Mouse (Mus musculus): ENCODE results near the gene Mtss1l. TPM values are rescaled to one million over a fixed set of nuclear protein-coding genes. Genes with fewer than 3 reads are reported as not detected.

Gene Mtss1l
- polyA plus RNA-seq, 1 experiment from 2014 or later, result 9.2 TPM

DNA sequence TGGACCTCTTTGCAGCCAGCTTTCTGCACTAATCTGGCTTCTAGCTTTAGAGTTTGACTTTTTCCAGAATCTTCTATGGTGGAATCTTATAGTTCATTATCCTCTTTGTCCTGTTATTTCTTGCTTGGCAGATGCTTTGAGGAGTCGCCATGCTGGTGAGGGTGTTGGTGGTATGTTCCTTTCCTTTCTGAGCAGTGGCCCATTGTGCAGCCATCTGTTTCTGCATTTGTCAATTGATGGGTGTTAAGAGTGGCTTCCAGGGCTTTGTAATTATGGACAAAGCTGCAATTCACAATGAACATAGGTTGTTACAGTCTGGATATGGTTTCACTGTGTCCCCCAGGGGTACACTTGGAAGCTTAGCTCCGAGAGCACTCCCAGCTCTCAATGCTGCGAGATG is 43.4 kb downstream of the Mtss1l start:
- Histone ChIP-seq H3K4me2 (no peak overlapping the region), H3K27me3 (ENCODE audit: control insufficient read depth, insufficient read depth, low read length) (no peaks in the 10 kb centered on the region), H3K4me3 (ENCODE audit: low read depth, low read length) (no peak overlapping the region), H3K27ac (ENCODE audit: low read depth, low read length) (no peak overlapping the region), H3K36me3 (ENCODE audit: control insufficient read depth, insufficient read depth, low read length) (no peaks in the 10 kb centered on the region), H3K9me3 (replicated peaks; ENCODE audit: control insufficient read depth, low read length) (no peaks in the 10 kb centered on the region), H3K9ac (ENCODE audit: low read depth, low read length) (no peak overlapping the region), H3K4me1 (ENCODE audit: control insufficient read depth, insufficient read depth, low read length) (no peaks in the 10 kb centered on the region)
- 73% methylated on average over 3 of the region's 3 CpGs for WGBS (ENCODE audit: insufficient replicate concordance)
- ATAC-seq (replicated peaks; ENCODE audit: insufficient number of reproducible peaks, low FRiP score, low TSS enrichment), result no peak

DNA sequence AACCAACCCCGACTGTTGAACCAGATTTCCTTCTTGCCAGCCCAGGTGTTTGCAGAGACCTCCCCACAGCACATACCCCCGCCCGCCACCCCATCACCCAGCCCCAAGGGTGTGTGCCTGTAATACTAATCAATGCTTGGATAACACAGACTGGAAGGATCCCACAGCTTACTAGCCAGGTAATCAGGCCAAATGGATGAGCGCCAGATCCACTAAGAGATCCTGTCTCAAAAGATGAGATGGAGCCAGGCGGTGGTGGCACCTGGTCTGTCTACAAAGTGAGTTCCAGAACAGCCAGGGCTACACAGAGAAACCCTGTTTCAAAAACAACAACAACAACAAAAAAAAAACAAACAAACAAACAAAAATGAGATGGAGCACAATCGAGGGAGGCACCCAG is 46.0 kb downstream of the Mtss1l start:
- no peaks in the 10 kb centered on the region for H3K4me1 ChIP-seq (ENCODE audit: control insufficient read depth, insufficient read depth, low read length)
- 79% methylated on average over 6 of the region's 6 CpGs for WGBS (ENCODE audit: insufficient replicate concordance)

DNA sequence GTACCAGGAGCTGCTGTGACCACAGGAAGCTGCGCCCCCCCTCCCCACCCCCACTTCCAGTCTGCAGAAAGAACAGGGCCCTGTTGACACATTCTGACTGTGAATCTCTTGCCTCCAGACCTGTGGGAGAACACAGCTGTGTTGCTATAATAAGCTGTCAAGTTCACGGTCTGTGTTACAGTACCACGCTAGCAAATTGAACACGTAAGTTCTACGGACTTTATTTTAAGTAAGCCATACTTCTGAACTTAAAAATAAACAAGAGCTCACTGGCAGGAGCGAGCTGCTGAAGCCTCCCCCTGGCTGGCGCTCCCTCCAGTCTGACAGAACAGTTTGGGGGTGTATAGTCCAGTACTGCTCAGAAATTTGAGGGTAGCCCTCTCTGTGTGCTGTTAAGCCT is 51.2 kb downstream of the Mtss1l start:
- Histone ChIP-seq H3K4me2 (no peak overlapping the region), H3K9ac (ENCODE audit: low read depth, low read length) (no peak overlapping the region), H3K27ac (ENCODE audit: low read depth, low read length) (no peak overlapping the region), H3K9me3 (replicated peaks; ENCODE audit: control insufficient read depth, low read length) (no peaks in the 10 kb centered on the region), H3K4me1 (ENCODE audit: control insufficient read depth, insufficient read depth, low read length) (no peaks in the 10 kb centered on the region), H3K4me3 (ENCODE audit: low read depth, low read length) (no peak overlapping the region), H3K36me3 (ENCODE audit: control insufficient read depth, insufficient read depth, low read length) (no peaks in the 10 kb centered on the region), H3K27me3 (ENCODE audit: control insufficient read depth, insufficient read depth, low read length) (no peaks in the 10 kb centered on the region)
- 67% methylated on average over 7 of the region's 7 CpGs for WGBS (ENCODE audit: insufficient replicate concordance)
- no peak for ATAC-seq (replicated peaks; ENCODE audit: insufficient number of reproducible peaks, low FRiP score, low TSS enrichment)

More for the DNA sequence above, 46.0 kb downstream of the Mtss1l start:
- H3K27ac ChIP-seq (ENCODE audit: low read depth, low read length), result no peak overlapping the region
- no peak overlapping the region for H3K4me3 ChIP-seq (ENCODE audit: low read depth, low read length)
- ATAC-seq (replicated peaks; ENCODE audit: insufficient number of reproducible peaks, low FRiP score, low TSS enrichment), result no peak
- H3K9me3 ChIP-seq (replicated peaks; ENCODE audit: control insufficient read depth, low read length), result no peaks in the 10 kb centered on the region
- H3K36me3 ChIP-seq (ENCODE audit: control insufficient read depth, insufficient read depth, low read length), result no peaks in the 10 kb centered on the region
- H3K27me3 ChIP-seq (ENCODE audit: control insufficient read depth, insufficient read depth, low read length), result no peaks in the 10 kb centered on the region
- H3K9ac ChIP-seq (ENCODE audit: low read depth, low read length), result no peak overlapping the region
- H3K4me2 ChIP-seq, result no peak overlapping the region

DNA sequence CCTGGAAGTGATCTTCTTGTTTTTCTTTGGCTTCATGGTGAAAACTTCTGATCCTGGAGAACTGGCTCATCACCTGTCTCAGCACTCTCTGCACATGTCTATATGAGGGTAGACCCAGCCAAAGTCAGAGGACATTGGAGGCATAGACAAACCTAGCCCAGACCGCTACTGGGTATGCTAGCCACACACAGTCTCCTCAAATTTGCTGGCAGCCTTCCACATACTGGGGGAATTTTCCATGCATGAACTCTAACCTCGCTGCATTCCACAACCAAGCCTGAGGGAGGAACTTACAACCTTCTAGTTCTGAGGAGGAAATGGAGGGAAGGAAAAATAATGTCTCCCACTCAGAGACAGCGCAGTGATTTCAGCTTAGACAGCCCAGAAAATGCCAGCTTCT is 52.8 kb downstream of the Mtss1l start:
- H3K27ac ChIP-seq (ENCODE audit: low read depth, low read length), result no peak overlapping the region
- no peaks in the 10 kb centered on the region for H3K27me3 ChIP-seq (ENCODE audit: control insufficient read depth, insufficient read depth, low read length)
- H3K4me1 ChIP-seq (ENCODE audit: control insufficient read depth, insufficient read depth, low read length), result no peaks in the 10 kb centered on the region
- H3K4me3 ChIP-seq (ENCODE audit: low read depth, low read length), result no peak overlapping the region
- no peak; the same call in 1 of the 2 replicates for ATAC-seq (replicated peaks; ENCODE audit: insufficient number of reproducible peaks, low FRiP score, low TSS enrichment)
- 73% methylated on average over 3 of the region's 3 CpGs for WGBS (ENCODE audit: insufficient replicate concordance)
- no peaks in the 10 kb centered on the region for H3K36me3 ChIP-seq (ENCODE audit: control insufficient read depth, insufficient read depth, low read length)
- no peak overlapping the region for H3K9ac ChIP-seq (ENCODE audit: low read depth, low read length)
- H3K4me2 ChIP-seq, result no peak overlapping the region
- no peaks in the 10 kb centered on the region for H3K9me3 ChIP-seq (replicated peaks; ENCODE audit: control insufficient read depth, low read length)

DNA sequence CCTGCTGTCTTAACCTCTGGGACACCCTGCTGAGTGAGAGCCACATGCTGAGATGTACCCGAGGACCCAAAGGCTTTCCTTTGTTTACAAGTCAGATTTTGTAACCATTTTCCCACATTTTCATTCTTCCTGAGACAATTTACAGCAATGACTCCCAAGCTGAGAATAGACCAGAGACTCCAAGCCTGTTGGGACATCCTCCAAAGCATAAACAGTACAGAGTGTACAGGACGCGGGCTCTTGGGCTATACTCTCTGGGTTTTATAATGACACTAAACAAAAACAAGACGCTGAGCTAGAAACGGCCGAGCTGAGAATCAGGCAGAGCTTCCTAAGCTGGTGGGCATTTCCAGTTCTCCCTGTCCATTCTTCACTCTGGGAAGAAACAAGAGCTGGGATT is 53.4 kb downstream of the Mtss1l start:
- no peaks in the 10 kb centered on the region for H3K27me3 ChIP-seq (ENCODE audit: control insufficient read depth, insufficient read depth, low read length)
- no peak overlapping the region for H3K9ac ChIP-seq (ENCODE audit: low read depth, low read length)
- no peak for ATAC-seq (replicated peaks; ENCODE audit: insufficient number of reproducible peaks, low FRiP score, low TSS enrichment)
- WGBS (ENCODE audit: insufficient replicate concordance), result 83% methylated on average over 6 of the region's 6 CpGs
- H3K4me1 ChIP-seq (ENCODE audit: control insufficient read depth, insufficient read depth, low read length), result no peaks in the 10 kb centered on the region
- no peak overlapping the region for H3K4me2 ChIP-seq
- no peak overlapping the region for H3K4me3 ChIP-seq (ENCODE audit: low read depth, low read length)
- no peaks in the 10 kb centered on the region for H3K9me3 ChIP-seq (replicated peaks; ENCODE audit: control insufficient read depth, low read length)
- no peak overlapping the region for H3K27ac ChIP-seq (ENCODE audit: low read depth, low read length)
- no peaks in the 10 kb centered on the region for H3K36me3 ChIP-seq (ENCODE audit: control insufficient read depth, insufficient read depth, low read length)

DNA sequence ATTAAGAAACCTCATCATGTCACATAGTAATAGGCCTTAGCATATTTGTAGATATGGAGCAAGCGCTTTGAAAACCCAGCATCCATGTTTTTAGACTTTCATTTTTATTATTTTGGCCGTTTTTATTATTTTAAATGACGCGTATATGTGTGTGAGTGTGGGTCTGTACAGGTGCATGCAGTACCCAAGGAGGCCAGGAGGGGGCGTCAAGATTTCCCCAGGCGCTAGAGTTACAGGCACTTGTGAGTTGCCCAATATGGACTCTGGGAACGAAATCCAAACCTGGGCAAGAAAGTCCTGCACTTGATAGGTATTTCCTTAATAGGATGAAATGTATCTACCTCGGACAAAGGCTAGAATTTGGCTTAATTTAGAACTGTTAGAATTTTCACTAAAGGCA is 54.0 kb downstream of the Mtss1l start:
- Histone ChIP-seq H3K9ac (ENCODE audit: low read depth, low read length) (no peak overlapping the region), H3K9me3 (replicated peaks; ENCODE audit: control insufficient read depth, low read length) (no peaks in the 10 kb centered on the region), H3K27ac (ENCODE audit: low read depth, low read length) (no peak overlapping the region), H3K4me3 (ENCODE audit: low read depth, low read length) (no peak overlapping the region), H3K27me3 (ENCODE audit: control insufficient read depth, insufficient read depth, low read length) (no peaks in the 10 kb centered on the region), H3K4me2 (no peak overlapping the region), H3K36me3 (ENCODE audit: control insufficient read depth, insufficient read depth, low read length) (no peaks in the 10 kb centered on the region), H3K4me1 (ENCODE audit: control insufficient read depth, insufficient read depth, low read length) (no peaks in the 10 kb centered on the region)
- no peak for ATAC-seq (replicated peaks; ENCODE audit: insufficient number of reproducible peaks, low FRiP score, low TSS enrichment)
- 65% methylated on average over 8 of the region's 8 CpGs for WGBS (ENCODE audit: insufficient replicate concordance)

DNA sequence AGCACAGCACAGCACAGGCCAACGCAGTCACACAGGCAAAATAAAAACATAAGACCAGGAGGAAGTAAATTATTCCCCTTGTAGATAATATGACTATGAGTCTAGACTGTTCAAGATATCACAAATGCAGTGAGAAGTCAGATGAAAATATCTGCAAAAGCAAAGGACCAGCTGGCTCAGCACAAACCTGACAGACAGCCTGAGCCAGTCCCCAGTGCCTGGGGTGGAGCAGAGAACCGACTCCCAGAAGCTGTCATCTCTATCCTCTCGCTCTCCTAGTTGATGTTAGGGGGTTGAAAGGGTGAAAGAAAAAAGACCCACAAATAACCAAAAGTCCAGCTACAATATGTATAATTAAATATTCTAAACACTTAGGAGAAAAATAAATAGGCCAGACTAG is 54.4 kb downstream of the Mtss1l start:
- H3K36me3 ChIP-seq (ENCODE audit: control insufficient read depth, insufficient read depth, low read length), result no peaks in the 10 kb centered on the region
- H3K4me1 ChIP-seq (ENCODE audit: control insufficient read depth, insufficient read depth, low read length), result no peaks in the 10 kb centered on the region
- no peak for ATAC-seq (replicated peaks; ENCODE audit: insufficient number of reproducible peaks, low FRiP score, low TSS enrichment)
- no peak overlapping the region for H3K27ac ChIP-seq (ENCODE audit: low read depth, low read length)
- H3K27me3 ChIP-seq (ENCODE audit: control insufficient read depth, insufficient read depth, low read length), result no peaks in the 10 kb centered on the region
- WGBS (ENCODE audit: insufficient replicate concordance), result 77% methylated on average over 3 of the region's 3 CpGs
- H3K9ac ChIP-seq (ENCODE audit: low read depth, low read length), result no peak overlapping the region
- H3K4me3 ChIP-seq (ENCODE audit: low read depth, low read length), result no peak overlapping the region
- no peaks in the 10 kb centered on the region for H3K9me3 ChIP-seq (replicated peaks; ENCODE audit: control insufficient read depth, low read length)
- H3K4me2 ChIP-seq, result no peak overlapping the region

DNA sequence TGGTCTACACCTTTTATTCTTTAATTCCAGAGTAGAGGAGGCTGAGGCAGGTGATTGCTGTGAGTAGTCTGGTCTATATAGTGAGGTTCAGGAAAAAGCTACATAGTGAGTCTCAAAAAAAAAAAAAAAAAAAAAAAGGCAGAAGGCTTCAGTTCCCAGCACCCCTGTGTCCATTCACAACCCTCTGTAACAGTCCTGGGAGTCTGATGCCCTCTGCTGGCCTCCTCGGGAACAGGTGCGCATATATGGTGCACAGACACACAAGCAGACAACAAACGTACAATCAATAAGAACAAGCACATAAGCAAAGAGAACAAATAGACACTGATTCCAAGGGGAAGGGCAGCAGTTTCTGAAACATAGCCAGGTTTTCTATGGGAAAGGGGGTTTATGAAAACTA is 55.1 kb downstream of the Mtss1l start:
- H3K27ac ChIP-seq (ENCODE audit: low read depth, low read length), result no peak overlapping the region
- no peak overlapping the region for H3K9ac ChIP-seq (ENCODE audit: low read depth, low read length)
- H3K4me1 ChIP-seq (ENCODE audit: control insufficient read depth, insufficient read depth, low read length), result no peaks in the 10 kb centered on the region
- H3K36me3 ChIP-seq (ENCODE audit: control insufficient read depth, insufficient read depth, low read length), result no peaks in the 10 kb centered on the region
- no peak for ATAC-seq (replicated peaks; ENCODE audit: insufficient number of reproducible peaks, low FRiP score, low TSS enrichment)
- H3K4me2 ChIP-seq, result no peak overlapping the region
- no peaks in the 10 kb centered on the region for H3K27me3 ChIP-seq (ENCODE audit: control insufficient read depth, insufficient read depth, low read length)
- WGBS (ENCODE audit: insufficient replicate concordance), result 90% methylated on average over 3 of the region's 3 CpGs
- no peak overlapping the region for H3K4me3 ChIP-seq (ENCODE audit: low read depth, low read length)
- H3K9me3 ChIP-seq (replicated peaks; ENCODE audit: control insufficient read depth, low read length), result no peaks in the 10 kb centered on the region

DNA sequence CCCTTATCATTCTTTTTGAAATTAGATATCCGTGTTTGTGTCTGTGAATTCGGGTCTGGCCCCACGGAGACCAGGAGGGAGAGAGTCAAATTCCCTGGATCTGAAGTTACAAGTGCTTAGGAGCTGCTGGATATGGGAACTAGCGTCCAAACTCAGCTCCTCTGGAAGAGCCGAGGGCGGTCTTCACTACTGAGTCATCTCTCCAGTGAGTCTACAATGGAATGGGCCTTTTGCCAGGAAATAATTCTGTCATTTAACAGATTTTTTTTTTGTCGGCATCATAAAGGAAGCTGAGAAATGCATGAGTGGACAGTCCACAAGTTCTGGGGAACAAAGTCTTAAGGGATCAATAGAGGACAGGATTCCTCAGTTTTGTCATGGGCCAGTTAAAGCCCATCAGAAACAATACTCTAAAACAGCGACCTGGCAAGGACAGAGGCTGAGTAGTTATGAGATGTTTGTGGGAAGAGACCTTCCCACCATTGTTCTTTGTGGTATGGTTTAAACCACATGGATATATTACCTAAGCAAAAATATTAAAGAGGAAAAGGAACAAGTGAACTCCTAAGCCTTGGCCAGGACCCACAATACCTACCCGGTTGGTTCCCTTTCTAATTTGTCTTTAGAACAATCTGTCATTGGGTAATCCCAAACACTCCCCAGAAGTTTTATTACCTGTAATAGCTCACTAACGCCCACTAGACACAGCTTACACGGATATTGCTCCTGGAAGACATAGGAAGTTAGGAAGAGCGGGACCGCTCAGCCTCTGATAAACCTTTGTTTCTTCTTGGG is 58.8 kb downstream of the Mtss1l start:
- Histone ChIP-seq H3K27ac (ENCODE audit: low read depth, low read length) (no peak overlapping the region), H3K4me3 (ENCODE audit: low read depth, low read length) (no peak overlapping the region), H3K9me3 (replicated peaks; ENCODE audit: control insufficient read depth, low read length) (no peaks in the 10 kb centered on the region), H3K4me1 (ENCODE audit: control insufficient read depth, insufficient read depth, low read length) (no peaks in the 10 kb centered on the region), H3K36me3 (ENCODE audit: control insufficient read depth, insufficient read depth, low read length) (no peaks in the 10 kb centered on the region), H3K4me2 (no peak overlapping the region), H3K27me3 (ENCODE audit: control insufficient read depth, insufficient read depth, low read length) (no peaks in the 10 kb centered on the region), H3K9ac (ENCODE audit: low read depth, low read length) (no peak overlapping the region)
- 78% methylated on average over 13 of the region's 13 CpGs for WGBS (ENCODE audit: insufficient replicate concordance)
- no peak for ATAC-seq (replicated peaks; ENCODE audit: insufficient number of reproducible peaks, low FRiP score, low TSS enrichment)

Measured in heart, embryonic 11.5 days (tissue).